Mouse (Mus musculus) ES-E14 (cell line): ENCODE measurements around the gene Chn2. TPM values are rescaled to one million over a fixed set of nuclear protein-coding genes. Genes with fewer than 3 reads are reported as not detected.
A peak's percentile ranks its signal among the peaks of the same experiment; 100 is the strongest.

Experiments used
- DNase-seq: peaks from one replicate; pipeline ENCODE4 v3.0.0-alpha.2; 2013; ENCODE audit warnings: low read depth, low spot score
- H3K27ac ChIP-seq: 2 replicates; pipeline ENCODE4 v1.5.1; 2012; ENCODE audit warnings: low read depth, mild to moderate bottlenecking, low read length, moderate library complexity, mixed read lengths; ENCODE audit not compliant: poor library complexity, insufficient read depth, severe bottlenecking
- H3K36me3 ChIP-seq: 2 replicates; pipeline ENCODE4 v1.6.1; 2012; ENCODE audit warnings: mild to moderate bottlenecking, low read length, moderate library complexity, mixed read lengths; ENCODE audit not compliant: control insufficient read depth, poor library complexity, insufficient read depth, severe bottlenecking
- H3K4me1 ChIP-seq, 2 experiments: fragments of 150-350 bp in 1 of 2; sonication (generic) in 1 of 2; 2 replicates each; pipeline ENCODE4 v1.6.1; 2012; ENCODE audit warnings: low read length in 2 of 2, mild to moderate bottlenecking in 1 of 2, mixed read lengths in 1 of 2; ENCODE audit not compliant: control insufficient read depth in 2 of 2, insufficient read depth in 2 of 2, poor library complexity in 1 of 2
- H3K4me3 ChIP-seq, 2 experiments: fragments of 150-350 bp in 1 of 2; sonication (generic) in 1 of 2; 2 replicates each; pipeline ENCODE4 v1.5.1; 2012; ENCODE audit warnings: low read length in 2 of 2, low read depth in 1 of 2, mild to moderate bottlenecking in 1 of 2, mixed read lengths in 1 of 2; ENCODE audit not compliant: insufficient read depth in 1 of 2, poor library complexity in 1 of 2, severe bottlenecking in 1 of 2
- H3K9ac ChIP-seq: 2 replicates; pipeline ENCODE4 v1.6.1; 2012; ENCODE audit warnings: low read depth, mild to moderate bottlenecking, low read length, mixed read lengths; ENCODE audit not compliant: poor library complexity, insufficient read depth, severe bottlenecking
- H3K9me3 ChIP-seq: fragments of 150-350 bp; sonication (generic); 2 replicates; pipeline ENCODE4 v1.6.1; 2012; ENCODE audit warnings: low read depth, mild to moderate bottlenecking, low read length; ENCODE audit not compliant: control insufficient read depth, insufficient read depth
- CHD2 ChIP-seq: IDR thresholded peaks from 2 replicates; pipeline ENCODE4 v1.6.1; 2014; ENCODE audit warnings: mild to moderate bottlenecking, low read depth, low read length, inconsistent platforms
- HCFC1 ChIP-seq: IDR thresholded peaks from 2 replicates; pipeline ENCODE4 v1.6.1; 2012; ENCODE audit warnings: low read length, inconsistent platforms, borderline replicate concordance; ENCODE audit not compliant: insufficient read depth
- MAFK ChIP-seq: IDR thresholded peaks from 2 replicates; pipeline ENCODE4 v1.6.1; 2014; ENCODE audit warnings: mild to moderate bottlenecking, low read depth, low read length, inconsistent platforms; ENCODE audit not compliant: insufficient read depth
- ZC3H11A ChIP-seq: IDR thresholded peaks from 2 replicates; pipeline ENCODE4 v1.6.1; 2012; ENCODE audit warnings: low read depth, mild to moderate bottlenecking, inconsistent platforms, low read length, borderline replicate concordance
- ZNF384 ChIP-seq: IDR thresholded peaks from 2 replicates; pipeline ENCODE4 v1.6.1; 2012; ENCODE audit warnings: low read depth, low read length, inconsistent platforms
- in situ Hi-C, 2 experiments: fragments of 600-800 bp; cut with MboI; formaldehyde crosslinking; loops; one replicate each; pipeline ENCODE4 v1.15.1; 2025; ENCODE audit warnings: low sequenced_read_pairs in 2 of 2, inconsistent platforms in 1 of 2; ENCODE audit not compliant: unreplicated experiment in 2 of 2
- total RNA-seq: library from RNA; depleted of rRNA; stranded (reverse); fragments of 300-350 nt; gene quantifications from 2 replicates; pipeline ENCODE4 v1.2.3, GENCODE M21; 2012

Gene Chn2
- total RNA-seq, 1 experiment = 7.1 TPM

- DNase-seq = no peak
- H3K4me3 ChIP-seq = no peak overlapping the region
- no peak overlapping the region for H3K27ac ChIP-seq
- TF ChIP-seq MAFK (no peak), ZNF384 (no peak), HCFC1 (no peak), CHD2 (no peak), ZC3H11A (no peak)
- H3K9ac ChIP-seq = peak overlapping the region; percentile 4; the same call in 1 of the 2 replicates
- peaks cover 0 to 15% of the 10 kb centered on the region in 2 experiments; a peak in 3 of 4 replicates for H3K4me1 ChIP-seq
- in situ Hi-C loops = no loop called here
- H3K9me3 ChIP-seq = no peaks in the 10 kb centered on the region
- no peaks in the 10 kb centered on the region; the same call in 1 of the 2 replicates for H3K36me3 ChIP-seq
These were observed 247.5 kb downstream of the Chn2 start for GRCm38 (mm10) chr6:54286813-54287212.

- H3K4me1 ChIP-seq = peaks cover 0 to 2% of the 10 kb centered on the region in 2 experiments; a peak in 1 of 4 replicates
- H3K27ac ChIP-seq = no peak overlapping the region
- in situ Hi-C loops = no loop called here
- no peaks in the 10 kb centered on the region for H3K36me3 ChIP-seq
- no peak overlapping the region for H3K4me3 ChIP-seq
- H3K9ac ChIP-seq = no peak overlapping the region
- no peaks in the 10 kb centered on the region for H3K9me3 ChIP-seq
- DNase-seq = no peak
- TF ChIP-seq CHD2 = no peak
- no peak for TF ChIP-seq ZC3H11A
- TF ChIP-seq MAFK = no peak
- TF ChIP-seq HCFC1 = no peak
- no peak for TF ChIP-seq ZNF384
These were observed 250.6 kb downstream of the Chn2 start for GRCm38 (mm10) chr6:54289774-54290500.

GRCm38 (mm10) chr6:54297231-54297630 is 257.9 kb downstream of the Chn2 start:
- Histone ChIP-seq H3K9ac (no peak overlapping the region), H3K27ac (no peak overlapping the region), H3K36me3 (no peaks in the 10 kb centered on the region), H3K9me3 (no peaks in the 10 kb centered on the region), H3K4me1 (no peaks in the 10 kb centered on the region), H3K4me3 (no peak overlapping the region)
- DNase-seq = no peak
- TF ChIP-seq ZNF384 = no peak
- TF ChIP-seq ZC3H11A = no peak
- TF ChIP-seq MAFK = no peak
- no peak for TF ChIP-seq CHD2
- TF ChIP-seq HCFC1 = no peak
- in situ Hi-C loops = no loop called here

DNA sequence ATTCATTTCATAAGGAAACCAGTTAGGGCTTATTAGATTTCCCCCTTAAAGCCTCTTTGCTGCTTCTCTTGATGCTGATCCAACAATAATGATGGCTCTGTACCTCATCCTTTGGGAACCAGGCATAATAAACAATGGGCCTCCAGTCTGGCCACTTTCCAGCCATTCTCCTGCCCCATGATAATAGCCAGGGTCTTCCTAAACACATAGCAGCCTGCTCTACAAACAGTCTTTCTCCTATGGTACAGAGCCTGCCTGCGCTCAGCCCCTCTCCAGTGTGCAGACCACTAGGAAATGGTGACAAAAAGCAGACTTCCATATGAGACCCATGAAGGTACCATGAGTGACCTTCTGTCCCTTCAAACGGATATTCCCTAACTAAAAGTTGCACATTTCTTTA is 260.1 kb downstream of the Chn2 start:
- H3K9ac ChIP-seq = no peak overlapping the region
- no peak for DNase-seq
- no peak overlapping the region for H3K27ac ChIP-seq
- H3K4me3 ChIP-seq = no peak overlapping the region
- in situ Hi-C loops = no loop called here
- no peaks in the 10 kb centered on the region for H3K36me3 ChIP-seq
- H3K9me3 ChIP-seq = no peaks in the 10 kb centered on the region
- no peak for TF ChIP-seq MAFK
- TF ChIP-seq ZNF384 = no peak
- TF ChIP-seq HCFC1 = no peak
- no peak for TF ChIP-seq ZC3H11A
- TF ChIP-seq CHD2 = no peak
- no peaks in the 10 kb centered on the region for H3K4me1 ChIP-seq
